Mouse (Mus musculus) myocyte (in vitro differentiated cells): ENCODE measurements around the gene Defb21. TPM values are rescaled to one million over a fixed set of nuclear protein-coding genes. Genes with fewer than 3 reads are reported as not detected.

Experiments used
- H3K27me3 ChIP-seq: one replicate; pipeline ENCODE4 v1.6.1; 2011; ENCODE audit not compliant: control insufficient read depth, insufficient read depth, insufficient read length
- H3K36me3 ChIP-seq: one replicate; pipeline ENCODE4 v1.6.1; 2011; ENCODE audit not compliant: control insufficient read depth, insufficient read depth
- H3K4me2 ChIP-seq: one replicate; pipeline ENCODE4 v1.6.1; 2011; ENCODE audit warnings: low read depth, control low read depth
- H3K4me3 ChIP-seq: one replicate; pipeline ENCODE4 v1.5.1; 2011; ENCODE audit warnings: mild to moderate bottlenecking, control low read depth, moderate library complexity
- H3K79me2 ChIP-seq: one replicate; pipeline ENCODE4 v1.6.1; 2011; ENCODE audit not compliant: control insufficient read depth, insufficient read depth
- H3ac ChIP-seq: one replicate; pipeline ENCODE4 v1.6.1; 2011; ENCODE audit not compliant: control insufficient read depth, insufficient read length
- CEBPB ChIP-seq: IDR thresholded peaks from 2 replicates; pipeline ENCODE4 v1.6.1; 2011; ENCODE audit warnings: mild to moderate bottlenecking, moderate library complexity; ENCODE audit not compliant: poor library complexity, insufficient read depth, severe bottlenecking
- E2F4 ChIP-seq: IDR thresholded peaks from one replicate; pipeline ENCODE4 v1.6.1; 2011; ENCODE audit warnings: mild to moderate bottlenecking, control low read depth, moderate library complexity; ENCODE audit not compliant: insufficient read depth
- MAX ChIP-seq: IDR thresholded peaks from one replicate; pipeline ENCODE4 v1.6.1; 2011; ENCODE audit warnings: low read depth, mild to moderate bottlenecking, control low read depth
- MYOD1 ChIP-seq, 3 experiments: IDR thresholded peaks; one replicate each; pipeline ENCODE4 v1.6.1; 2011; ENCODE audit warnings: control low read depth in 2 of 3, low read depth in 2 of 3, mild to moderate bottlenecking in 2 of 3, moderate library complexity in 1 of 3; ENCODE audit not compliant: insufficient read length in 2 of 3, control insufficient read depth in 1 of 3
- MYOG ChIP-seq, 3 experiments: IDR thresholded peaks; one replicate each; pipeline ENCODE4 v1.6.1; 2011; ENCODE audit warnings: control low read depth in 2 of 3, low read depth in 2 of 3, mild to moderate bottlenecking in 2 of 3; ENCODE audit not compliant: insufficient read length in 2 of 3, control insufficient read depth in 1 of 3, insufficient read depth in 1 of 3
- POLR2A ChIP-seq: IDR thresholded peaks from one replicate; pipeline ENCODE4 v1.6.1; 2011; ENCODE audit warnings: low read depth, mild to moderate bottlenecking, control low read depth, moderate library complexity; ENCODE audit not compliant: insufficient read length
- POLR2AphosphoS2 ChIP-seq: IDR thresholded peaks from one replicate; pipeline ENCODE4 v1.6.1; 2011; ENCODE audit warnings: low read depth, control low read depth; ENCODE audit not compliant: insufficient read length
- REST ChIP-seq: IDR thresholded peaks from one replicate; pipeline ENCODE4 v1.6.1; 2011; ENCODE audit warnings: mild to moderate bottlenecking, control low read depth, moderate library complexity; ENCODE audit not compliant: insufficient read depth, insufficient read length
- SRF ChIP-seq: IDR thresholded peaks from one replicate; pipeline ENCODE4 v1.6.1; 2011; ENCODE audit warnings: low read depth; ENCODE audit not compliant: control insufficient read depth, insufficient read length
- TCF12 ChIP-seq: IDR thresholded peaks from one replicate; pipeline ENCODE4 v1.6.1; 2011; ENCODE audit warnings: mild to moderate bottlenecking, control low read depth; ENCODE audit not compliant: poor library complexity, insufficient read depth, severe bottlenecking
- TCF3 ChIP-seq: IDR thresholded peaks from one replicate; pipeline ENCODE4 v1.6.1; 2011; ENCODE audit warnings: low read depth, control low read depth; ENCODE audit not compliant: insufficient read length
- USF1 ChIP-seq: IDR thresholded peaks from one replicate; pipeline ENCODE4 v1.6.1; 2011; ENCODE audit warnings: low read depth, mild to moderate bottlenecking, control low read depth, moderate library complexity
- polyA plus RNA-seq: library from polyadenylated mRNA; unstranded; fragments of >200 nt; fragmentation: generic; extraction: Trizol; gene quantifications from one replicate; pipeline ENCODE4 v1.2.1, GENCODE M21; 2012; ENCODE audit warnings: missing spikeins

Defb21 gene
- not detected for polyA plus RNA-seq

DNA sequence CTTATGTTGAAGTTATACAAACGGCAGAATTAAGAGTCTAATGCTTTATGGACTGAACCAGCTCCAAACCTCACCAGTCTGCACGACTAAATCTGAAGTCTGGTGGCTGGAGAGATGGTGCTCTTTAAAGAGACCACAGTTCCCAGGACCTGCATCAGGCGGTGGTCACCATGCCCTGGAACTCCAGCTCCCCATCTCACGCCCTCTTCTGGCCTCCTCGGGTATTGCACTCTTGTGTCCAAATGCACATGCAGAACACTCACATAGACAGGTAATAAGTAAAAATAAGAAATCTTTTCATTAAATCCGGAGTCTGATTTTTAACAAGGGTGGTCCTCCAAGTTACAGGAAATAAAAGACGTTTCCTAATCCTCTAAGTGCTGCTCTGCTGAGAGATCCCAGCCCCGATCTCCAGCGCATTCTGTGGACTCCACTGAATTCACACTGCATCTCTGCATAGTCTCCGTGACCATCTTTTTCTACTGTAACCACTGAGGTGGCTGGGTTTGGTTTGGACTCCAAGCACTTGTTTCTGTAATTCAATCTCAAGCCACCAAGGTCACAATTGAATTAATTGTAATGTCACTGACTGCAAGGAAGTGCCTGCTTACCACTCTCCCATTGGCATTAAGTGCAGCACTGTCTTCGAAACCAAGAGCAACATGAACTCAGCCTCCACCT, at the start of gene Defb21:
TSS of gene Defb21 (plus strand) at position 631 of the 681 bp plus-strand sequence.
- Histone ChIP-seq H3K36me3 (no peaks in the 10 kb centered on the region), H3K27me3 (peaks cover 10% of the 10 kb centered on the region), H3K79me2 (no peaks in the 10 kb centered on the region), H3K4me2 (no peak within 1 kb of the TSS), H3ac (no peak within 1 kb of the TSS), H3K4me3 (no peak within 1 kb of the TSS)
- TF ChIP-seq MAX (no peak), POLR2A (no peak), TCF3 (no peak), CEBPB (no peak), POLR2AphosphoS2 (no peak), REST (no peak), SRF (no peak), TCF12 (no peak), E2F4 (no peak), MYOG (IDR thresholded peaks at IDR 0.05; ENCODE audit: control insufficient read depth in 1 of 3, insufficient read depth in 1 of 3, insufficient read length in 2 of 3, low read depth in 2 of 3) (no peak), USF1 (no peak), MYOD1 (IDR thresholded peaks at IDR 0.05; ENCODE audit: control insufficient read depth in 1 of 3, insufficient read length in 2 of 3, low read depth in 2 of 3) (no peak)

GRCm38 (mm10) chr2:152539944-152540710, 32.4 kb upstream of the Defb21 start, which contains the start of gene Defb29:
Gene Defb29 (minus strand): TSS chr2:152540098.
- H3K36me3 ChIP-seq: no peaks in the 10 kb centered on the region
- H3ac ChIP-seq: no peak within 1 kb of the TSS
- H3K27me3 ChIP-seq: no peaks in the 10 kb centered on the region
- H3K4me2 ChIP-seq: no peak within 1 kb of the TSS
- no peak within 1 kb of the TSS for H3K4me3 ChIP-seq
- H3K79me2 ChIP-seq: no peaks in the 10 kb centered on the region
- TF ChIP-seq CEBPB (no peak), REST (no peak), MAX (no peak), E2F4 (no peak), POLR2AphosphoS2 (no peak), TCF12 (no peak), TCF3 (no peak), POLR2A (no peak), MYOG (IDR thresholded peaks at IDR 0.05; ENCODE audit: control insufficient read depth in 1 of 3, insufficient read depth in 1 of 3, insufficient read length in 2 of 3, low read depth in 2 of 3) (no peak), SRF (no peak), USF1 (no peak), MYOD1 (IDR thresholded peaks at IDR 0.05; ENCODE audit: control insufficient read depth in 1 of 3, insufficient read length in 2 of 3, low read depth in 2 of 3) (no peak)

GRCm38 (mm10) chr2:152541979-152542378, 30.6 kb upstream of the Defb21 start:
- Histone ChIP-seq H3ac (no peak overlapping the region), H3K4me3 (no peak overlapping the region), H3K4me2 (no peak overlapping the region), H3K79me2 (no peaks in the 10 kb centered on the region), H3K27me3 (no peaks in the 10 kb centered on the region), H3K36me3 (no peaks in the 10 kb centered on the region)
- no peak for TF ChIP-seq MAX
- no peak for TF ChIP-seq MYOD1 (IDR thresholded peaks at IDR 0.05; ENCODE audit: control insufficient read depth in 1 of 3, insufficient read length in 2 of 3, low read depth in 2 of 3)
- TF ChIP-seq POLR2AphosphoS2: no peak
- TF ChIP-seq CEBPB: no peak
- no peak for TF ChIP-seq MYOG (IDR thresholded peaks at IDR 0.05; ENCODE audit: control insufficient read depth in 1 of 3, insufficient read depth in 1 of 3, insufficient read length in 2 of 3, low read depth in 2 of 3)
- no peak for TF ChIP-seq E2F4
- TF ChIP-seq USF1: no peak
- TF ChIP-seq SRF: no peak

GRCm38 (mm10) chr2:152542897-152543296, 29.6 kb upstream of the Defb21 start:
- no peak overlapping the region for H3ac ChIP-seq
- no peak overlapping the region for H3K4me2 ChIP-seq
- no peak for TF ChIP-seq REST
- no peak for TF ChIP-seq CEBPB
- TF ChIP-seq MYOG (IDR thresholded peaks at IDR 0.05; ENCODE audit: control insufficient read depth in 1 of 3, insufficient read depth in 1 of 3, insufficient read length in 2 of 3, low read depth in 2 of 3): no peak
- TF ChIP-seq SRF: no peak
- no peak for TF ChIP-seq USF1
- no peak for TF ChIP-seq TCF12
- TF ChIP-seq POLR2A: no peak
- no peak for TF ChIP-seq E2F4
- TF ChIP-seq TCF3: no peak
- no peak for TF ChIP-seq MYOD1 (IDR thresholded peaks at IDR 0.05; ENCODE audit: control insufficient read depth in 1 of 3, insufficient read length in 2 of 3, low read depth in 2 of 3)
- TF ChIP-seq MAX: no peak
- TF ChIP-seq POLR2AphosphoS2: no peak
- no peaks in the 10 kb centered on the region for H3K79me2 ChIP-seq
- no peaks in the 10 kb centered on the region for H3K36me3 ChIP-seq
- H3K27me3 ChIP-seq: peaks cover 5% of the 10 kb centered on the region
- H3K4me3 ChIP-seq: no peak overlapping the region
